ENCODE assay signal across 28 mouse cellular contexts in genomic region chr12:85391148-85391547, GRCm38 (mm10).
"Had no signal": no experiment of that assay in that cellular context is flagged by ENCODE, and none has a peak within 500 bp of the region (broad histone marks: within the 10 kb centered on the region; RNA-seq: fewer than 3 reads in every experiment).

No protein-coding gene starts in this region.

- H3K4me3 ChIP-seq: gastrocnemius, adult 2 months; heart, embryonic 10.5 days; heart, embryonic 12.5 days; hindbrain, embryonic 10.5 days; hindbrain, embryonic 12.5 days; intestine, embryonic 15.5 days; kidney, embryonic 15.5 days; left cerebral cortex, adult 2 months; limb, embryonic 10.5 days; limb, embryonic 12.5 days; liver, embryonic 13.5 days had no signal

- H3K4me1 ChIP-seq: hindbrain, embryonic 10.5 days; hindbrain, embryonic 12.5 days; kidney, embryonic 15.5 days; limb, embryonic 12.5 days had no signal

- H3K27ac ChIP-seq: gastrocnemius, adult 2 months; heart, embryonic 10.5 days; hindbrain, embryonic 10.5 days; hindbrain, embryonic 12.5 days; hindbrain, embryonic 14.5 days; intestine, embryonic 15.5 days; kidney, embryonic 15.5 days; kidney, postnatal 0 days; left cerebral cortex, adult 2 months; limb, embryonic 10.5 days; limb, embryonic 12.5 days; liver, embryonic 13.5 days had no signal

- H3K36me3 ChIP-seq: heart, embryonic 10.5 days; heart, embryonic 12.5 days; hindbrain, embryonic 10.5 days; hindbrain, embryonic 12.5 days; intestine, embryonic 15.5 days; kidney, embryonic 15.5 days; limb, embryonic 10.5 days; limb, embryonic 12.5 days; liver, embryonic 13.5 days had no signal

- H3K4me2 ChIP-seq: heart, embryonic 12.5 days; hindbrain, embryonic 12.5 days; hindbrain, embryonic 14.5 days; intestine, embryonic 15.5 days; kidney, embryonic 15.5 days; limb, embryonic 12.5 days; liver, embryonic 11.5 days; liver, embryonic 13.5 days had no signal

- H3K9me3 ChIP-seq: heart, embryonic 10.5 days; heart, embryonic 12.5 days; hindbrain, embryonic 10.5 days; hindbrain, embryonic 12.5 days; intestine, embryonic 15.5 days; kidney, embryonic 15.5 days; limb, embryonic 10.5 days; limb, embryonic 12.5 days; liver, embryonic 13.5 days had no signal

- DNase-seq: gastrocnemius, adult 2 months; gastrocnemius, postnatal 10 days; gastrocnemius, postnatal 25 days; heart, postnatal 10 days; heart, postnatal 4 days; kidney, adult 11 months; kidney, adult 2 months; kidney, adult 9 months; kidney, postnatal 14 days; kidney, postnatal 36 days; layer of hippocampus, adult 9-11 months; layer of hippocampus, postnatal 36 days; liver; liver, embryonic 13.5 days had no signal

- H3K27me3 ChIP-seq: heart, embryonic 12.5 days; hindbrain, embryonic 12.5 days; intestine, embryonic 15.5 days; kidney, embryonic 15.5 days; limb, embryonic 12.5 days had no signal

- ATAC-seq: hindbrain, embryonic 16.5 days; inflammation-experienced regulatory T-cells, adult 6 months; intestine, embryonic 15.5 days had no signal
